Mouse (Mus musculus): ENCODE data around the gene Sco2. TPM values are rescaled to one million over a fixed set of nuclear protein-coding genes. Genes with fewer than 3 reads are reported as not detected.

Sco2 gene
- polyA plus RNA-seq (2015; fragmentation: Nextera tagmentation; extraction: Ambion mirVana) = 6.7 and 7.3 TPM in 2 replicates

DNA sequence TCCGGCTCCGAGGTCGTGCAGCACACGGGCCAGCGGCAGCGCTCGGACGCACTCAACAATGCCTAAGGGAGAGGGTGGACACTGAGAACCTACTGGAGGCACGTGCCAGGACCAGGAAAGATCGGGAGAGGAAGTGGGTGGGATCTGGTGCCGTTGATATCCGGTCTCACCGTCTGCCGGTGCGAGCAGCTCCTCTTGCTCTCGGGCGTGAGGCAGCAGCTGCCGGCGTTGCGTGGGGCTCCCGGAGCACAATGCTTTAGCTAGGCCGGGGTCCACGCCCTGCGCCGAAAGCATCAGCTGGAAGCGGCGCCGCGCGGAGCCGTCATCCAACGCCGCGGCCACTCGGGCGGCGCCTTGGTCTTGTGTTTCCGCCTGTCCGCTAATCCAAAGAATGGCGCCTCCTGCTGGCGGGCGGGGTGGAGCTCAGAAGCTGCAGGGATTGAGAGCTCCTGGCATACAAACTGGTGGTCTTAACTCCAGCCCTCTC is at the start of gene Sco2:
Sco2 (minus strand) TSS at position 85 of the 487 bp plus-strand sequence.
- peaks cover 36% of the 10 kb centered on the region for H3K36me3 ChIP-seq
- peak within 1 kb of the TSS; percentile 94 for H3K27ac ChIP-seq
- H3K27me3 ChIP-seq (replicated peaks) = peaks cover 28% of the 10 kb centered on the region
- 0% methylated on average over 42 of the region's 42 CpGs for WGBS
- peak within 1 kb of the TSS; percentile 91 for H3K4me2 ChIP-seq
- peak within 1 kb of the TSS; percentile 83 for H3K4me3 ChIP-seq (replicated peaks)
- ATAC-seq (ENCODE audit: insufficient read depth, low FRiP score, low read depth) = peak; percentile 84
- peak within 1 kb of the TSS; percentile 80 for H3K9ac ChIP-seq
- H3K9me3 ChIP-seq = no peaks in the 10 kb centered on the region
- H3K4me1 ChIP-seq = peaks cover 16% of the 10 kb centered on the region

DNA sequence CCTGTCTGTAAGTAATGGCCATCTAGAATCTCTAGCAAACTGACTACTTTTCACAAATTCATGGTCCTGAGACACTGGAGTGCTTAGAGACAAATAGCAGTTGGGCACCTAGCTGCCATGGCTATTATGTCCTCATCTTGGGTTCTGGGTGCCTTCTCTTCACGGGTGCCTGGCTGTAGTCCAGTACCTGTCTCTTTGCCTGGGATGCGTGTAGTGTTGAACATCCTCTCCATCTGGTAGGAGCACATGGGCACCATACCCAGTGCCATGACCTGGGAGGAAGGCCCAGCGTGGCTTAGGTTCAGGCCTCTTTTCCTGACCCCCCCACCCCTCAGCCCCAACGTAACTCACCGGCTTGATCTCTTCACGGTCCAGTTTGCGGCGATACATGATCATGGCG is 48.3 kb upstream of the Sco2 start:
- peaks cover 9% of the 10 kb centered on the region; the same call in 1 of the 2 replicates for H3K36me3 ChIP-seq
- no peaks in the 10 kb centered on the region for H3K9me3 ChIP-seq
- ATAC-seq (ENCODE audit: insufficient read depth, low FRiP score, low read depth) = no peak
- no peaks in the 10 kb centered on the region for H3K27me3 ChIP-seq (replicated peaks)
- H3K4me2 ChIP-seq = no peak overlapping the region
- no peaks in the 10 kb centered on the region for H3K4me1 ChIP-seq
- no peak overlapping the region for H3K4me3 ChIP-seq (replicated peaks)
- no peak overlapping the region for H3K9ac ChIP-seq
- WGBS = 93% methylated on average over 9 of the region's 9 CpGs
- no peak overlapping the region for H3K27ac ChIP-seq

DNA sequence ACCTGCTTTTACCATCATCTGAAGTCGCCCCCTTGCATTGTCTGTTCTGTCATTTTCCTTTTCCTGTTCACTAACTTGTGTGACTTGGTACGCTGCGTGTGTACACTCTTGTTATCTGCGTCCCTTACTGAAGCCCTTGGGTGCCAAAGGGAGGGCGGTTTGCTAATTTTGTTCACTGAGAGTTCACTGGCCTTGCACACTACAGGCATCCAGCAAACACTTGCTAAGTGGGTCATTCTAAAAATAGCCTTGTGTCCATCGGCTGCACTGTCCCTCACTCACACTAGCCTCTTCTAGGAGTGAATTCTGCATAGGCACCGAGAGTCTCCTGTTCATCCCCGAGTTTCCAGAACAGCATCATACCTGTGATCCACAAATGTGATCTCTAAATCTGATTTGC is 41.6 kb upstream of the Sco2 start:
- H3K4me2 ChIP-seq = no peak overlapping the region
- H3K4me1 ChIP-seq = no peaks in the 10 kb centered on the region
- no peak for ATAC-seq (ENCODE audit: insufficient read depth, low FRiP score, low read depth)
- 85% methylated on average over 8 of the region's 8 CpGs for WGBS
- no peaks in the 10 kb centered on the region for H3K27me3 ChIP-seq (replicated peaks)
- no peak overlapping the region for H3K9ac ChIP-seq
- H3K36me3 ChIP-seq = peaks cover under 1% of the 10 kb centered on the region; the same call in 1 of the 2 replicates
- H3K9me3 ChIP-seq = no peaks in the 10 kb centered on the region
- H3K4me3 ChIP-seq (replicated peaks) = no peak overlapping the region
- no peak overlapping the region for H3K27ac ChIP-seq

DNA sequence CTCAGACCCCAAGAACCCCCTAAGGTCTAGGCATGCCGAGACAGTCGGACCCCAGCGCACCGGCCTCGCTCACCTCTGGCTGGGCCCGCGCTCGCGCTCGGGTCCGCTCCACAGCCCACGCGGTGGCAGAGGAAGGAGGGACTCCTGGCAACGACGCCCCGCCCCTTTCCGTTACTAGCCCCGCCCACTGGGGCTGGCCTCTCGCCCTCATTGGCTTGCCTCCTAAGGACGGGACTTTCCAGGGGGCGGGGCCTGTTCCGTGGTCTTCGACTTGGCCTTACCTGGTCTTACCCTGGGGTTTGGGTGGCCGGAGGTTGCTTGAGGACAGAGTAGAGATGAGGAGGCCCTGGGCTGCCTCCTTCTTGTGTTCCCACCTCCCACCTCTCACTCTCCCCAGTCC is 36.5 kb upstream of the Sco2 start, which contains the start of gene Syce3:
Syce3 (minus strand) TSS at position 386 of the 400 bp plus-strand sequence.
- no peaks in the 10 kb centered on the region for H3K36me3 ChIP-seq
- ATAC-seq (ENCODE audit: insufficient read depth, low FRiP score, low read depth) = no peak
- no peak within 1 kb of the TSS for H3K9ac ChIP-seq
- H3K4me3 ChIP-seq (replicated peaks) = no peak within 1 kb of the TSS
- no peaks in the 10 kb centered on the region for H3K27me3 ChIP-seq (replicated peaks)
- no peak within 1 kb of the TSS for H3K27ac ChIP-seq
- no peaks in the 10 kb centered on the region for H3K4me1 ChIP-seq
- no peak within 1 kb of the TSS for H3K4me2 ChIP-seq
- H3K9me3 ChIP-seq = no peaks in the 10 kb centered on the region
- 87% methylated on average over 22 of the region's 24 CpGs for WGBS

DNA sequence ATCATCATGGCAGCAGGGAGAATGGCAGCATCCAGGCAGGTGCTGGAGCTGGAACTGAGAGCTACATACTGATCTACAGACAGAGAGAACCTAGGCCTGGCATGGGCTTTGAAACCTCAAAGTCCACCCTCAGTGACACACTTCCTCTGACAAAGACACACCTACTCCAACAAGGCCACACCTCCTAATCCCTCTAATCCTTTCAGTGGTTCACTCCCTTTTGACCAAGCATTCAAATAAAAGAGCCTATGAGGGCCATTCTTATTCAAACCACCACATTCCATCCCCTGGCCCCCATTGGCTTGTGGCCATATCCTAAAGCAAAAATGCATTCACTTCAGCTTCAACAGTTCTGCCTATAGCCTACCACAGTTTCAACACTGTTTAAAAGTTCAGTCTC is 33.0 kb upstream of the Sco2 start:
- H3K4me1 ChIP-seq = no peaks in the 10 kb centered on the region
- H3K9ac ChIP-seq = no peak overlapping the region
- no peak overlapping the region for H3K27ac ChIP-seq
- no peaks in the 10 kb centered on the region for H3K9me3 ChIP-seq
- no peak overlapping the region for H3K4me2 ChIP-seq
- H3K27me3 ChIP-seq (replicated peaks) = no peaks in the 10 kb centered on the region
- no peak overlapping the region for H3K4me3 ChIP-seq (replicated peaks)
- ATAC-seq (ENCODE audit: insufficient read depth, low FRiP score, low read depth) = no peak
- no peaks in the 10 kb centered on the region for H3K36me3 ChIP-seq

DNA sequence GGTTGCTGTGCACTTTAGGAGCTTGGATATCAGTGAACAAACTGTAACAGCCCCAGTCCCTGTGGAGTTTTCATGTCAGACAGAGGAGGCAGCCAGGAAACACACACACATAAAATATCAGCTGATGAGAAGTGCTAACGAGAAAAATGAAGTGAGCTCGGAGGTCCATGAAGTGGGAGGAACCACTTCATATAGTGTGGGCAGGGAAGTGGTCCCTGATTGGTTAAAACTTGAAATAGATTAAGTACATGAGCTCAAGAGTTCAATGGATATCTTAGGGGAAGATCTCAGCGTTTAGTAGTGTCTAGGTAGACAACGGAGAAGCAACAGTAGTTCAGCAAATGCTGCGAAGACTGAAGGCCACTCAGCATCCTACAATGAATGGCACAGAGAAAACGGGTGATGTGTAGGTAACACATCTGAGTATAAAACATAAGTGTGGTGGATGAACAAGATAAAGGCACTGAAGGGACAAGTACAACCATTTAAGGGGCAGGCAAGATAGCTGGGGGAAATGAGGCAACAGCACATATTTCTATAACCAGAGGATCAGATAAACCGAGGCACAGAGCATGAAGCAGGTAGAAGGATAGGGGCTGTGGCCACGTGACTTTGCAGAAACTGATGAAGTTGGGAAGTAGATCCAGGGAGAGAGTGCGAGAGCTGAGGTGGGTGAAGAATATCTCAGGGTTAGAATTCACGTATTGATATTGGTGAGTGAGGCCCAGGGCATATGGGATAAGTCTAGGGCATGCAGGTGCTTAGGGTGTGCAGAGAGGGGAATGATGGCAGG is 31.4 kb upstream of the Sco2 start:
- Histone ChIP-seq H3K4me2 (no peak overlapping the region), H3K9ac (no peak overlapping the region), H3K27me3 (replicated peaks) (no peaks in the 10 kb centered on the region), H3K4me1 (no peaks in the 10 kb centered on the region), H3K27ac (no peak overlapping the region), H3K4me3 (replicated peaks) (no peak overlapping the region), H3K36me3 (no peaks in the 10 kb centered on the region), H3K9me3 (no peaks in the 10 kb centered on the region)
- no peak for ATAC-seq (ENCODE audit: insufficient read depth, low FRiP score, low read depth)
- WGBS = 77% methylated on average over 10 of the region's 10 CpGs

DNA sequence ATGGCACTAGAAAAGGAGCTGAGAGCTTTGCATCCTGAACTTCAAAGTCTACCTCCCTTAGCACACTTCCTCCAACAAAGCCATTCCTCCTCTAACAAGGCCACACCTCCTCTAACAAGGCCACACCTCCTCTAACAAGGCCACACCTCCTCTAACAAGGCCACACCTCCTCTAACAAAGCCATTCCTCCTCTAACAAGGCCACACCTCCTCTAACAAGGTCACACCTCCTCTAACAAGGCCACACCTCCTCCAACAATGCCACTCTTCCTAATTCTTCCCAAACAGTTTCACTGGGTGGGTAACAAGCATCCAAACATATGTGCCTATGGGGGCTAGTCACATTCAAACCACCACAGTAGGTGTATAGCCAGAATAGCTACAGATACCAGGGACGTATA is 28.8 kb upstream of the Sco2 start:
- no peaks in the 10 kb centered on the region for H3K36me3 ChIP-seq
- no peak overlapping the region for H3K4me2 ChIP-seq
- no peak overlapping the region for H3K4me3 ChIP-seq (replicated peaks)
- WGBS = 88% methylated on average over 1 of the region's 1 CpGs
- H3K9ac ChIP-seq = no peak overlapping the region
- no peak overlapping the region for H3K27ac ChIP-seq
- no peaks in the 10 kb centered on the region for H3K4me1 ChIP-seq
- H3K9me3 ChIP-seq = no peaks in the 10 kb centered on the region
- no peaks in the 10 kb centered on the region for H3K27me3 ChIP-seq (replicated peaks)
- no peak for ATAC-seq (ENCODE audit: insufficient read depth, low FRiP score, low read depth)

DNA sequence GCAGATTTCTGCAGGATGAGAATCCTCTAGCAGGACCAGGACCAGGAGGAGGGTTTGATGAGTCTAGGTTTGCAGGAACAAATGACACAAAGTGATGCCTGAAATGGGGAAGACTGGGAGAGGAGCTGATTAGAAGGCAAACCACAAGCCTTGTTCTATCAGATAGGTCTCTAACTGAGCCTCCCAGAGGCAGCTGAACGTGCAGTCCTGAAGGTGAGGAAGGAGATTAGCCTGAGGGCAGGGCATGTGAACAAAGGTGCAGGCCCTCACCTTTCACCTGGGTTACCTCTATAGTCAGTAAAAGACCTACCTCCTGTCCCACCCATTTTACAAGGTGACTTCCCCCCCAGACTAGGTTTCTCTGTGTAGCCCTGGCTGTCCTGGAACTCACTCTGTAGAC is 26.1 kb upstream of the Sco2 start:
- H3K36me3 ChIP-seq = no peaks in the 10 kb centered on the region
- no peak overlapping the region for H3K4me2 ChIP-seq
- H3K4me1 ChIP-seq = no peaks in the 10 kb centered on the region
- H3K9ac ChIP-seq = no peak overlapping the region
- no peak for ATAC-seq (ENCODE audit: insufficient read depth, low FRiP score, low read depth)
- no peak overlapping the region for H3K27ac ChIP-seq
- H3K27me3 ChIP-seq (replicated peaks) = no peaks in the 10 kb centered on the region
- H3K4me3 ChIP-seq (replicated peaks) = no peak overlapping the region
- 43% methylated on average over 1 of the region's 1 CpGs for WGBS
- no peaks in the 10 kb centered on the region for H3K9me3 ChIP-seq

DNA sequence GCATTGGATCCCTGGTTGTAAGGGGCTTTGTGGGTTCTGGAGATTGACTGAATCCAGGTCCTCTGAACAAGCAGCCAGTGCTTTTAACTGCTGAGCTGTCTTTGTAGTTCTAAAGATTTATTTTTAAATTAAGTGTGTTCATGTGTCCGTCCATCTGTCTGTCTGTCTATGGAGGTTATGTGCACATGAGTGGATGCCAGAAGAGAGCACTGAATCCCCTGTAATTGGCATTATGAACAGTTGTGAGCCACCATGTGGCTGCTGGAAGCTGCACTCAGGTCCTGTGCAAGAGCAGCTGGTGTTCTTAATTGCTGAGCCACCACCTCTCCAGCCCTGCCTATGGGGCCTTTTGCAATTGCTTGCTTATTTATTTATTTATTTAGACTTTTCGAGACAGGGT is 24.5 kb upstream of the Sco2 start:
- Histone ChIP-seq H3K27me3 (replicated peaks) (no peaks in the 10 kb centered on the region), H3K27ac (no peak overlapping the region), H3K36me3 (no peaks in the 10 kb centered on the region), H3K4me3 (replicated peaks) (no peak overlapping the region), H3K9me3 (no peaks in the 10 kb centered on the region), H3K4me1 (no peaks in the 10 kb centered on the region), H3K9ac (no peak overlapping the region), H3K4me2 (no peak overlapping the region)
- ATAC-seq (ENCODE audit: insufficient read depth, low FRiP score, low read depth) = no peak
- 82% methylated on average over 2 of the region's 2 CpGs for WGBS

DNA sequence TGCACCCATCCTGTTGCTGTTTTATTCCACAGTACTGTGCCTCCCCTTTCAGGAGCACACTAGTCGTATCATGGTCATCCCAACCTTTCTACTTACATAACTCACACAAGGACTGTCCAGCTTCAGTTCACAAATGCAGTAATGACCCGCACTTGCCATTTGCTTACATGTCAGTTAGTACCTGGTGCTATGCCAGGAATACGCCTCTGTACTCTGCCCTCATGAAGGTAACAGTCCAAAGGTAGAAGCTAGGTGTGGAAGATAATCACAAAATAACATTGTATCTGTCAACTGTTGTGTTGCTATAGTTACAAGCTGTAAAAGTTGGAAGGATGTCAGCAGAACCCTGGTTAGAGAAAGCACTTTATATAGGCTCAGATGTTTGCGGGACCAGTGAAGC is 23.2 kb upstream of the Sco2 start:
- no peak overlapping the region for H3K9ac ChIP-seq

DNA sequence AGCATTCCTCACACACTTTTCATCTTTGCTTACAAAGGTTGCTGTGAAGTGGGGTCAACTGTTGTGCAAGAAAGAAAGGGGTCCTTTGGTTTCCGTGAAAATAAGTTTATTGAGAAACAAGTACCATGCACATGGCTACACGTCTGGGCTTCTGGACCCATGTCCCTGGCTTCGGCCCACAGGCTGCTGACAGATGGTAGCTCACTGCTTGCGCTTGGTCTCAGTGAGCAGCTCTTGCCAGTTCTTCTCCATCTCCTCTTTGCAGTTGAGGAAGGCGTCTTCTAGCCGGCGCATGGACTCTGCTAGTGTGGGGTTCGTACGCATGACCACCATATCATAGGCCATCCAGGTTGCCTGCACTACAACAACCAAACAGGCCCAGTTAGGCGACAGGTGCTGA is 16.4 kb upstream of the Sco2 start:
- no peaks in the 10 kb centered on the region for H3K27me3 ChIP-seq (replicated peaks)
- no peak overlapping the region for H3K4me3 ChIP-seq (replicated peaks)
- 89% methylated on average over 10 of the region's 10 CpGs for WGBS
- no peaks in the 10 kb centered on the region for H3K9me3 ChIP-seq
- no peak for ATAC-seq (ENCODE audit: insufficient read depth, low FRiP score, low read depth)
- no peaks in the 10 kb centered on the region for H3K36me3 ChIP-seq
- H3K27ac ChIP-seq = no peak overlapping the region
- no peak overlapping the region for H3K9ac ChIP-seq
- no peaks in the 10 kb centered on the region for H3K4me1 ChIP-seq
- no peak overlapping the region for H3K4me2 ChIP-seq

More for the DNA sequence above, 23.2 kb upstream of the Sco2 start:
- no peak for ATAC-seq (ENCODE audit: insufficient read depth, low FRiP score, low read depth)
- no peak overlapping the region for H3K4me3 ChIP-seq (replicated peaks)
- 80% methylated on average over 4 of the region's 4 CpGs for WGBS
- H3K27me3 ChIP-seq (replicated peaks) = no peaks in the 10 kb centered on the region
- no peaks in the 10 kb centered on the region for H3K9me3 ChIP-seq
- no peaks in the 10 kb centered on the region for H3K4me1 ChIP-seq
- no peak overlapping the region for H3K27ac ChIP-seq
- H3K4me2 ChIP-seq = no peak overlapping the region
- H3K36me3 ChIP-seq = no peaks in the 10 kb centered on the region

DNA sequence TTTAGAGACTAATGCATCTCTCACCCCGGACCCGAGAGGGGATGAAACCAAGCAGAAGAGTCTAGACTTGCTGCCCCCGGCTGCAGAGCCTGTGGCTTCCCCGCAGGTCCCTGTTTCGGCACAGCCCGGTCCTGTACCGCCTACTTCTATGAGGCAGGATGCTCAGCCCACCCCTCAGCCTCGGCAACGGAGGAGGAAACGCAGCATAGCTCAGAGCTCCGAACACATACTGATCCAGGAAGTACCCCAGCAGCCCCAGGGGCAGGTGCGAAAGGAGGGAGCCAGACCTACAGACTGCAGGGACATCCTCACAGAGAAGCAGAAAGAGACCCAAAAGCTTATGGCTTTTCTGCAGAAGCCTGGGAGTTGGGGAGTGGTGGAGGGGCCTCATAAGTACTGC is 13.5 kb upstream of the Sco2 start:
- H3K4me1 ChIP-seq = no peaks in the 10 kb centered on the region
- 44% methylated on average over 12 of the region's 12 CpGs for WGBS

More for the DNA sequence above, 13.5 kb upstream of the Sco2 start:
- H3K27ac ChIP-seq = no peak overlapping the region
- H3K9ac ChIP-seq = no peak overlapping the region
- H3K27me3 ChIP-seq (replicated peaks) = no peaks in the 10 kb centered on the region
- no peaks in the 10 kb centered on the region for H3K36me3 ChIP-seq
- ATAC-seq (ENCODE audit: insufficient read depth, low FRiP score, low read depth) = no peak
- no peak overlapping the region for H3K4me2 ChIP-seq
- no peak overlapping the region for H3K4me3 ChIP-seq (replicated peaks)
- no peaks in the 10 kb centered on the region for H3K9me3 ChIP-seq
